Mouse (Mus musculus): Measurements from ENCODE around the gene Wipi2. TPM values are rescaled to one million over a fixed set of nuclear protein-coding genes. Genes with fewer than 3 reads are reported as not detected.

The Wipi2 gene
- total RNA-seq, 2 experiments from 2014 or later: 28.6 to 28.8 TPM

GRCm38 (mm10) chr5:142629663-142630025, 2.1 kb downstream of the Wipi2 start:
- DNase-seq: no peak

DNA sequence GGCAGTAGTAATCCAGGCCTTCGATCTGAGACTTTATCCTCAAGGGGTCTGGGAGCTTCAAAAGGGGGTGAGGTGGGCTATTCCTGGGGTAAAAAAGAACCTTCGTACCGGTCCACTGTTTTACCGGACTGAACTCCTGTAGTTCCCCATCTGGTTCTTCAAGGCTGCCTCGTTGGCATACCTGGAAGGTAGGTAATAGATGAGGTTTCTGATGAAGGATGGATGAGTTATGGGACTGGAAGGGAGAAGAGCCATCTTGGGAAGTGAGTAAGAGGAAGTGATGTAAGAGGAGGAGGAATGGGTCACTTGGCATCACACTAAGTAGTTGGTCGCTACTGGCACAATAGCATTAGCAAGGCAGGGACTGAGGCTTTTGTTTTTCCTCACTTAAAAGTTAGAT, 2.7 kb downstream of the Wipi2 start:
- no peak for DNase-seq

- DNase-seq: no peak
Observed at GRCm38 (mm10) chr5:142637823-142638222, 10.3 kb downstream of the Wipi2 start.

- DNase-seq: no peak
Observed at GRCm38 (mm10) chr5:142640088-142640487, 12.6 kb downstream of the Wipi2 start.

DNA sequence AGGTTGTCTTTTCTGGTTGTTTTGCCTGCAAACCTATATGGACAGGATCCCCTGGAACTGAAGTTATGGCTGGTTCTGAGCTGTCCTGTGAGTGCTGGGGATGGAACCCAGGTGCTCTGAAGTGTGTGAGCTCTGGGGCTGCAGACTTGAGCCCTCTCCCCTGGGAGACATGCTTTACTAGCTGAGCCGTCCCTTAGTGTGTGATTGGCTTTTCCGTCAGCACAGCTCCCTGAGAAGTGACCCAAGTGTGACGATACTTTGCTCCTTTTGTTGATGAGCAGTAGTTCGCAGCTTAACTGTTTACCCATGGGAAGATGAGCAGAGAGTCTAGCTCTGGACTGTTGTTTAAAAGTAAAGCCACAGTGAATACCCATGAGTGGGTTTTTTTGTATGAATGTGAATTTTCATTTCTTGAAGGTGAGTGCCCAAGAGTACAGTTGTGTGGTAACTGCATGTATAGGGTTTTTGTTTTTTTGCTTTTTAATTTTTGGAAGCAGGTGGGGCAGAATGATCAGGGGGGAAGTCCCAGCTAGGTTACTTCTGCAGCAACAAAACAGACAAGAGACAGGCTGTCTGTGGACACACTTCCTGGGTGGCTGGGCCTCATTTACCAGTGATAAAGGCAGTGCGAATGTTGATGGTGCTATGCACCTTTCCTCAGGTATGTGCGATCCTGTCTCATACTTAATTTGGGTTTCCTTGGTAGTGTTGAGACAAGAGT, 14.0 kb downstream of the Wipi2 start:
- no peak for DNase-seq

- DNase-seq: no peak
Observed at GRCm38 (mm10) chr5:142648162-142648561, 20.7 kb downstream of the Wipi2 start.

DNA sequence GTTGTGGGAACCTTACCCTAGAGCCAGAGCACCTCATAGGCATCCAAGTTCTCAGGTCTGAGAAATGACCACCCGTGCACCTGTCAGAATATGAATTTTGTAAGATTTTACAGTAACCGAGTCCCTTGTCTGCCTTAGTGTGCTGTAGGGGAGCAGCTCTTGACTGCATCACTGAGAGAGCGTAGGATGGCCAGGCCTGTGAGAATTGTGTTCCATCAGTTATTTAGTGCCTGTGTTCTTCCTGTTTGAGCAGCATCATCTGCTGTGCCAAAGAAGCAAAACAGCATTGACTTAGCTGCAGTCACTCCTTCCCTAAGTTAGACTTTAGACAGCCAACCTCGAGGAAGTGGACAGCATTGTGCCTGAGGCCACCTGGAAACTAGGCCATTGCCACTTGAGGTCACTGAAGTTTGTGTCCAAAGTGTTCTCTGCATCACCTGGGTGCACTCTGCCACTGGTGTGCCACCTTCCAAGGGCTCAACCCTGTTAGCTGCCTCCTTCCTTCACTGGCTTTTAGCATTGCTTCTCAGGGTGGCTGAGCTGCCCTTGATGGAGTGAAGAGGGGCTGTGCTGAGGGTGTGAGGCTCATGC, 22.1 kb downstream of the Wipi2 start:
- no peak for DNase-seq

GRCm38 (mm10) chr5:142650390-142650789, 22.9 kb downstream of the Wipi2 start:
- no peak for DNase-seq

- no peak for DNase-seq
Observed at GRCm38 (mm10) chr5:142650794-142651497, 23.4 kb downstream of the Wipi2 start.

GRCm38 (mm10) chr5:142652266-142652665, 24.8 kb downstream of the Wipi2 start:
- DNase-seq: no peak

GRCm38 (mm10) chr5:142660656-142661434, 33.3 kb downstream of the Wipi2 start:
- DNase-seq: no peak

GRCm38 (mm10) chr5:142667921-142668320, 40.4 kb downstream of the Wipi2 start:
- no peak for DNase-seq

- no peak for DNase-seq
Observed at GRCm38 (mm10) chr5:142668556-142669263, 41.2 kb downstream of the Wipi2 start.

DNA sequence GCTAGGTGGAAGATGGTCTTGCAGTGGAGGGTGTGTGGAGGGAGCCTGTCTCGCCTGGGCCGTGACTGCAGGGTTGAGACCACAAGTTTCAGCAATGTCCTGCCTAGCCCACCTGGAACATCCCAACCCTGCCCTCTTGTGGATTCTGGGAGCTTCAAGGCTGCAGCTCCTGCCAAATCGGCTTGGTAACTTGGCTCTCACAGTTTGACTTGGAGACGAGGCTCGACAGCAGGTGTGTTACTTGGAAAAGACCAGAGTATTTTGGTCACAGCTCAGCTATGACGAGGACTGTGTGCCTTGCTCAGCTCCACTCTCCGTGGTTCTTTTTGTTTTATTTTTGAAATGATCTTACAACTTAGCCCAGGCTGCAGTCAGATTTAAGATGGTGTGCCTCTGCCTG, 42.2 kb downstream of the Wipi2 start:
- DNase-seq: peak; percentile 22

GRCm38 (mm10) chr5:142673082-142673481, 45.6 kb downstream of the Wipi2 start:
- DNase-seq: no peak

GRCm38 (mm10) chr5:142678141-142678571, 50.7 kb downstream of the Wipi2 start:
- no peak for DNase-seq

- no peak for DNase-seq
Observed at GRCm38 (mm10) chr5:142679065-142679464, 51.6 kb downstream of the Wipi2 start.

DNA sequence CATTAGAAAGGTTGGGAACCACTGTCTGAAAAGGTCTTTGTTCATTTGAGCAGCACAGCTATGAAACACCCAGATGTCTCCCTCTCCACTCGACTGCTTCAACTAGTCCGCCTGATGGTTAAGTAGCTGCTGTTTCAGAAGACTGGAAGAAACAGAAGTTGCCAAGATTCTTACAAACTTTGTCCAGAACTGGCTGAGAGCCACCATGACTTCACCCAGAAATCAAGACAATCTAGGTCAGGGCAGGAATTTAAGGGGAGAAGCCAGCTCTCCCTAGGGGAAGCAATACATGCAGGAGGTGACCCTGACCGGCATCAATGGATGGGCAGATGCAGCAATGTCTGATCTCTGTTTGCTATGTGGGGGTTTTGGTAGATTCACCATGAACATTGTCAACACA, 54.4 kb downstream of the Wipi2 start:
- DNase-seq: no peak

DNA sequence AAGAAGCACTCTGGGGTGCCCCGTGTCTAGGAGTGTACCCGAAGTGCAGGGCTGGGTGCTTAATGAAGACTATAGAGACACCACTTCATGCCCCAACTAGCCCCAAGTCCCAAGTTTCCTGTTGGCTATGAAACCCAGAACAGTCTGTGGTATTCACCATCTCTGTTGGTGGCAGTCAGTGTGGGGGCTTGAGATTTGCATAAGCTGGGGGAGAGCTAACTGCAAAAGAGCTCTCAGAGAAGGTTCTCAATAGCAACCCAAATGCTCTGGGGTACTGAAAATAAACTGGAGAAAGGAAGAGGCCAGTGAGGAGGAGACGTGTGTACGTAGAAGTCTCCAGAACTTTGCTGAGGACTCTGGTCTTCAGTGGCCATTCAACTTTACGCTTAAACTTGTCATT, 55.0 kb downstream of the Wipi2 start:
- no peak for DNase-seq

GRCm38 (mm10) chr5:142688866-142689265, 61.4 kb downstream of the Wipi2 start:
- no peak for DNase-seq

DNA sequence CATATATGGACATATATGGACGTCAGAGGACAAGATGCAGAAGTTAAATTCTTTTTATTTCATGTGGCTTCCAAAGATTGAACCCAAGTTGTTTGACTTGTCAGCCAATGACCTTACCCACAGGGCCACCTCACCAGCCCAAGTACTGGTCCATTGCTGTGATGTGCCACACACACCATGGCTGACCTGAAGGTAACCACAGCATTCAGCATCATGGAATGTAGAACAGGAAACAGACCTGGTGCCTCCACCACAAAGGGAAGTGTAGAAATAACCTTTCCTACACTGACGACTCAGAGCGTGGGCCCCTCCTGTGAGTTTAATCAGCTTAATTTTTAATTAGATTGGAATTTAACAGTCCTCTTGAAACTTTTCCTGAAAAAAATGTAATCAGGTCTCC, 62.8 kb downstream of the Wipi2 start:
- DNase-seq: no peak

DNA sequence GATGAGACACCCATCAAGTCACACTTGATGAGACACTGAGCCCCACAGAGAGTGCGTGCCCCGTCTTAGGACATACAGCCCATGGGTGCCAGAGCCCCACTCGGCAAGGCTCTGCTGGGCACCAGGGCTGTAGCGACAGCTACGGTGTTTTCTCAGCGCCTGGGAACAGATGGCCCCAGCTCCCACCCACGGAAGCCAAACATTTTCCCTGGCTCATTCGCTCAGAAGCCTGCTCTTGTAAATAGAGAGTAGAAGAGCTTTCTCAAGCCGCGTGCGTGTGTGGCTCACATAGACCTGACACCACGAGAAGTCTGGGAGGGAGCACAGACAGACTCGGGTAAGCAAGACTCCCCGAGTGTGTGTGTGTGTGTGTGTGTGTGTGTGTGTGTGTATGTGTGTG, 64.8 kb downstream of the Wipi2 start, which contains the start of gene Slc29a4:
Slc29a4 (plus strand) TSS at position 265 of the 400 bp plus-strand sequence.
- DNase-seq: no peak

Data from gastrocnemius, postnatal 25 days (tissue).